In the genomic region with DNA sequence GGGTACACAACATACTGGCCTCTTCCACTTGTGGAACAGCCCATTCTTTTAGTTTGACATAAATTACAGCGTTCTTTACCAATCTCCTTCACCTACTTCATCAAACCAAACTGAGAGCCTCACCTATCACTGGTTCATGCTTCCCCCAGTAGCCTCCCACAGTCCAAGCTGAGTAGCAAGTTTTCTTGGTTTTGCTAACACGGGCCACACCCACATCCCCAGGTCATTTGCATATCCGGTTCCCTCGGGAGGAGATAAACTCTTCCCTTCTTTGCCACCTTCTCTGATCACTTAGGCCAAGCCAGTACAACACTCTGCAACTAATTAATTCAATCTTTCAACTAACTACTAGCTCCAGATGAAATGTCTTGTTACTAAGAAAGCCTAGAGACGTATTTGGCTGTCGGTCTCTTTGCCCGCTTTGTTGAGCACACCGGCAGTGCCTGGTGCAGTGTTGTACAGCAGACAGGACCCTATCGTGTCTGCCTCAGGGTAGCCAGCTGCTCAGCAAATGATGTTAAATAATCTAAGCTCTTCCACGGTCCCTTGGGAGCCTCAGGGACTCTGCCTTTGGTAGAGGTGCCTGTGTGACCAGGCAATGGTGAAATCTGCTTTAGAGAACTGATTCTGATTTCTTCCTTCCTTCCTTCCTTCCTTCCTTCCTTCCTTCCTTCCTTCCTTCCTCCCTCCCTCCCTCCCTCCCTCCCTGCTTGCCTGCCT, we compare ENCODE assay signal across 14 mouse cellular contexts. TPM values are rescaled to one million over a fixed set of nuclear protein-coding genes. Genes with fewer than 3 reads are reported as not detected.
DNase-seq lines count a peak whose midpoint lies in the region; ATAC-seq lines count a peak whose summit lies in the region.
"Had no signal": no experiment of that assay in that cellular context is flagged by ENCODE, and none has a peak within 500 bp of the region (broad histone marks: within the 10 kb centered on the region; RNA-seq: fewer than 3 reads in every experiment).

No protein-coding gene starts in this region.

- no peak overlapping the region for H3K4me3 ChIP-seq in hindbrain, embryonic 11.5 days (ENCODE audit: low read depth, low read length)
- H3K4me3 ChIP-seq in hindbrain, embryonic 14.5 days (replicated peaks; ENCODE audit: low read length): no peak overlapping the region
- H3K4me3 ChIP-seq in midbrain, embryonic 13.5 days (replicated peaks): no peak overlapping the region
- no peak overlapping the region for H3K4me3 ChIP-seq in midbrain, embryonic 10.5 days
- H3K4me3 ChIP-seq in stomach, embryonic 15.5 days (replicated peaks): no peak overlapping the region
- H3K4me3 ChIP-seq: gastrocnemius, adult 2 months; limb, embryonic 12.5 days; myocyte had no signal

- H3K9me3 ChIP-seq in hindbrain, embryonic 11.5 days (ENCODE audit: control insufficient read depth, low read length): no peaks in the 10 kb centered on the region
- no peaks in the 10 kb centered on the region for H3K9me3 ChIP-seq in hindbrain, embryonic 14.5 days (ENCODE audit: control insufficient read depth, low read length)
- no peaks in the 10 kb centered on the region for H3K9me3 ChIP-seq in midbrain, embryonic 13.5 days
- H3K9me3 ChIP-seq in midbrain, embryonic 10.5 days (replicated peaks): no peaks in the 10 kb centered on the region
- no peaks in the 10 kb centered on the region for H3K9me3 ChIP-seq in stomach, embryonic 15.5 days
- H3K9me3 ChIP-seq: limb, embryonic 12.5 days had no signal

- H3K4me1 ChIP-seq in hindbrain, embryonic 11.5 days (replicated peaks; ENCODE audit: control insufficient read depth, insufficient read depth, low read length): no peaks in the 10 kb centered on the region
- H3K4me1 ChIP-seq in hindbrain, embryonic 14.5 days (replicated peaks; ENCODE audit: control insufficient read depth, insufficient read depth, low read length): peaks cover 22% of the 10 kb centered on the region
- H3K4me1 ChIP-seq in midbrain, embryonic 13.5 days (replicated peaks): peaks cover 36% of the 10 kb centered on the region
- peaks cover 19% of the 10 kb centered on the region for H3K4me1 ChIP-seq in midbrain, embryonic 10.5 days
- H3K4me1 ChIP-seq in stomach, embryonic 15.5 days: peaks cover 5% of the 10 kb centered on the region; the same call in 1 of the 2 replicates

- no peaks in the 10 kb centered on the region for H3K36me3 ChIP-seq in hindbrain, embryonic 11.5 days (ENCODE audit: control insufficient read depth, insufficient read depth, low read length)
- H3K36me3 ChIP-seq in hindbrain, embryonic 14.5 days (replicated peaks; ENCODE audit: control insufficient read depth, insufficient read depth): peaks cover 14% of the 10 kb centered on the region
- H3K36me3 ChIP-seq in midbrain, embryonic 13.5 days: peaks cover 28% of the 10 kb centered on the region
- peaks cover 32% of the 10 kb centered on the region for H3K36me3 ChIP-seq in midbrain, embryonic 10.5 days
- H3K36me3 ChIP-seq in stomach, embryonic 15.5 days: no peaks in the 10 kb centered on the region
- H3K36me3 ChIP-seq: G1E; limb, embryonic 12.5 days had no signal

- H3K9ac ChIP-seq in hindbrain, embryonic 11.5 days (ENCODE audit: low read depth, low read length): no peak overlapping the region
- H3K9ac ChIP-seq in hindbrain, embryonic 14.5 days: no peak overlapping the region
- H3K9ac ChIP-seq in midbrain, embryonic 13.5 days (replicated peaks): 0 out of 2 replicates have a peak overlapping the region, but pooled peaks have one; percentile 10
- no peak overlapping the region for H3K9ac ChIP-seq in stomach, embryonic 15.5 days
- H3K9ac ChIP-seq: limb, embryonic 12.5 days had no signal

- H3K4me2 ChIP-seq in hindbrain, embryonic 11.5 days (replicated peaks; ENCODE audit: low read depth, low read length): no peak overlapping the region
- H3K4me2 ChIP-seq in hindbrain, embryonic 14.5 days (replicated peaks): no peak overlapping the region
- 0 out of 2 replicates have a peak overlapping the region, but pooled peaks have one; percentile 5 for H3K4me2 ChIP-seq in midbrain, embryonic 13.5 days (replicated peaks)
- peak overlapping the region; percentile 25; the same call in 1 of the 2 replicates for H3K4me2 ChIP-seq in stomach, embryonic 15.5 days
- H3K4me2 ChIP-seq: limb, embryonic 12.5 days had no signal

- no peaks in the 10 kb centered on the region for H3K27me3 ChIP-seq in hindbrain, embryonic 11.5 days (ENCODE audit: control insufficient read depth, insufficient read depth, low read length)
- no peaks in the 10 kb centered on the region for H3K27me3 ChIP-seq in hindbrain, embryonic 14.5 days (ENCODE audit: control insufficient read depth, insufficient read depth, low read length)
- H3K27me3 ChIP-seq in midbrain, embryonic 13.5 days: 0 out of 2 replicates have a peak, but pooled peaks cover 3% of the 10 kb centered on the region
- peaks cover 6% of the 10 kb centered on the region for H3K27me3 ChIP-seq in midbrain, embryonic 10.5 days (ENCODE audit: low read depth, poor library complexity, severe bottlenecking)
- no peaks in the 10 kb centered on the region for H3K27me3 ChIP-seq in stomach, embryonic 15.5 days (replicated peaks)

- peak; percentile 53 for DNase-seq in hindbrain, embryonic 11.5 days (ENCODE audit: low spot score)
- no peak for DNase-seq in hindbrain, embryonic 14.5 days (ENCODE audit: low spot score)
- DNase-seq in midbrain, embryonic 10.5 days (ENCODE audit: low spot score): no peak
- no peak for DNase-seq in ovary, postnatal 10 days (ENCODE audit: low spot score)
- DNase-seq: cerebellum, postnatal 14 days; gastrocnemius, adult 2 months; lung, postnatal 14 days; thymus, postnatal 25 days had no signal

- H3K27ac ChIP-seq in hindbrain, embryonic 11.5 days (ENCODE audit: low read depth, low read length): no peak overlapping the region
- H3K27ac ChIP-seq in hindbrain, embryonic 14.5 days: no peak overlapping the region
- no peak overlapping the region for H3K27ac ChIP-seq in midbrain, embryonic 13.5 days
- H3K27ac ChIP-seq in midbrain, embryonic 10.5 days (replicated peaks): no peak overlapping the region
- no peak overlapping the region for H3K27ac ChIP-seq in stomach, embryonic 15.5 days
- H3K27ac ChIP-seq: gastrocnemius, adult 2 months; limb, embryonic 12.5 days had no signal

- 33% methylated on average over 10 of the region's 10 CpGs for WGBS in hindbrain, embryonic 11.5 days
- 24% methylated on average over 10 of the region's 10 CpGs for WGBS in hindbrain, embryonic 14.5 days
- 33% methylated on average over 10 of the region's 10 CpGs for WGBS in midbrain, embryonic 13.5 days
- 47% methylated on average over 10 of the region's 10 CpGs for WGBS in midbrain, embryonic 10.5 days
- 35% methylated on average over 10 of the region's 10 CpGs for WGBS in stomach, embryonic 15.5 days

- no peak for ATAC-seq in hindbrain, embryonic 11.5 days (ENCODE audit: low FRiP score)
- ATAC-seq in hindbrain, embryonic 14.5 days (ENCODE audit: low FRiP score): no peak
- ATAC-seq in midbrain, embryonic 13.5 days: no peak
- ATAC-seq in common myeloid progenitor, adult 5-6 weeks (replicated peaks; ENCODE audit: low read depth, poor library complexity, severe bottlenecking): 0 out of 2 replicates have a peak, but pooled peaks have one; percentile 45
- ATAC-seq in stomach, embryonic 15.5 days (ENCODE audit: insufficient read depth, low FRiP score, low read depth): no peak

RNA-seq across cellular contexts. Expression of gene Hspb8, which starts 34.3 kb away (rescaled TPM):
- polyA plus RNA-seq in hindbrain, embryonic 11.5 days (2014; fragmentation: Nextera tagmentation; extraction: Ambion mirVana): 6.5 and 7.5 TPM in 2 replicates
- polyA plus RNA-seq in hindbrain, embryonic 14.5 days (2014; fragmentation: Nextera tagmentation; extraction: Ambion mirVana): 4.7 and 5.6 TPM in 2 replicates
- 2.9 and 4.3 TPM in 2 replicates for polyA plus RNA-seq in midbrain, embryonic 13.5 days (2015; fragmentation: Nextera tagmentation; extraction: Ambion mirVana)
- polyA plus RNA-seq in midbrain, embryonic 10.5 days (2016; fragmentation: Nextera tagmentation; extraction: Ambion mirVana): 6.9 and 7.5 TPM in 2 replicates
- not detected in 2 replicates for total RNA-seq in common myeloid progenitor, adult 5-6 weeks (2017)
- 23.0 and 27.2 TPM in 2 replicates for polyA plus RNA-seq in stomach, embryonic 15.5 days (2015; fragmentation: Nextera tagmentation; extraction: Ambion mirVana)
- polyA plus RNA-seq: G1E had no signal

Comparison
In these comparisons a context has a peak if more than half of its experiments do, and no peak if none do; other contexts are left out.
1. H3K4me2 ChIP-seq: peak in midbrain, embryonic 13.5 days (single experiment) and stomach, embryonic 15.5 days (single experiment); none in hindbrain, embryonic 11.5 days (single experiment) and hindbrain, embryonic 14.5 days (single experiment).